Mouse (Mus musculus): ENCODE data around the gene Wfikkn1.

The Wfikkn1 gene

DNA sequence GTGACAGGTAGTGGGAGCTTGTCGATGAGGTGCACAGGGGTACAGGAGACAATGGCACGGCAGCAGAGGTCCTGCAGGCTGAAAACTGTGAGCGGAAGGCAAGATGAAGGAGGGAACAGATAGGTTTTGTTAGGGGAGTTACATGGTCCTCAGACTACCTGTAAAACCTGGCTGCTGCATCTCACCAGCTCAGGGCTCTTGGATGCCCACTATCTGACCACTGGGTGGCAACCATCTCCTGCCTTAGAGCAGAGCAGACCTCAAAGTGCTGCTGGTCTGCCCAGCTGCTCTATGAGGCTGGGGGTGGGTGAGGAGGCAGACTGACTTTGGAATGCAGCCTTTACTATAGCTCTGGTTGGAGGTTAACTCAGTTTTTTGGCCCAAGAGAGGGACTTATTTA is 3.2 kb upstream of the Wfikkn1 start:
- 91% methylated on average over 3 of the region's 3 CpGs for WGBS

- WGBS = 80% methylated on average over 8 of the region's 8 CpGs
These were observed 2.6 kb upstream of the Wfikkn1 start for GRCm38 (mm10) chr17:25883268-25883667.

DNA sequence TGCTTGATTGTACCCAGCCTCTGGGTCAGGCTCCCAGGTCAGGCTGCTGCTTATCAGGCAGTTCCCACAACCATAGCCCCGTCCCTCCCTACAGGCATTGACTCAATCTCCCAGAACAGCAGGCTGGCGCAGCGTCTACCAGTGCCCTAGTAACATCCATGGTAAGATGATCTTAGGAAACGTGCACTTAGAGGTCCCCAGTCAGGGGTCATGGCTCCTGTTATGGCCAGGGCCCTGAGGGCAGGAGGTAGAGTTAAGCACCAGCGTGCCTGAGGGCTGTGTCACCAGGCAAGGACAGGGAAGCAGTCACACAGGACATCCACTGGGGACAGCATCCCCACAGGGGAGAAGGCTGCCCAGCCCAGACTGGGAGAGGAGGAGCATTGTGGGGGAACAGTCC is 1.6 kb upstream of the Wfikkn1 start:
- WGBS = 69% methylated on average over 5 of the region's 5 CpGs

DNA sequence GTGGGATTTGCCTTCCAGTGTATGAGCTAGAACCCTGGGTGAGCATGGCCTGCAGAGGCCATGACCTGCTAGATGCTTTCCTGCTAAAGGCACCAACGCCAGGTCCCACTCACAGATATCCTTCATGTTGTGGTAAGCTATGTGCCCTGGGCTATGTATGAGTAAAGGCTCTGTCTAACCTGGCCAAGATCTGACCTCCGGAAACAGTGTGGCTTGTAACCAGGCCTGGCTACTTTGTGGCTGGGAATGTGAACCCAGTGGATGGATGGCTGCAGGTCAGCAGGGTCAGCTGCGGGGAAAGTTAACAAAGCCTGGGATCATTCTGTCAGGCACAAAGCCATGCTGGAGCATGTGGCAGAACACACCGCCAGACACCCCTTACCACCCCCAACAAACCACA is 1.0 kb upstream of the Wfikkn1 start:
- WGBS = 45% methylated on average over 4 of the region's 4 CpGs

GRCm38 (mm10) chr17:25880913-25881641 is 419 bp upstream of the Wfikkn1 start:
- 25% methylated on average over 5 of the region's 5 CpGs for WGBS

DNA sequence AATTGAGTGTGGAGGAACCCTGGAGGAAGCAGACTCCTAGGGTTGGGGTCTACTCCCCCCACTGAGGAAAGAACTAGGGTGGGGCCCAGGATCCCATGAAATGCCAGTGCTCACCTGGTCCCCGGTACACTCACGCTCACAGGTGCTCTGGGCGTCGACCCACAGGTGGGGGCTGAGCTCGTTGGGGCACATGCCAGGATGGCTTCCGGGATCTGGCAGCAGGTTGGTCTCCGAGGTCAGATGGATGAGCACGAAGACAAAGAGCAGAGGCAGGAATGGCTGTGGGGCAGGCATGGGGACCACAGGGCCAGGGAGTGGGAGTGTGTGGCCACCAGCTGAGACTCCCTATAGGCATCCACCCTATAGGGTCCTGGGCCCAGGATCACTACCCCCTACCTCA is 908 bp downstream of the Wfikkn1 start:
- 74% methylated on average over 8 of the region's 8 CpGs for WGBS

DNA sequence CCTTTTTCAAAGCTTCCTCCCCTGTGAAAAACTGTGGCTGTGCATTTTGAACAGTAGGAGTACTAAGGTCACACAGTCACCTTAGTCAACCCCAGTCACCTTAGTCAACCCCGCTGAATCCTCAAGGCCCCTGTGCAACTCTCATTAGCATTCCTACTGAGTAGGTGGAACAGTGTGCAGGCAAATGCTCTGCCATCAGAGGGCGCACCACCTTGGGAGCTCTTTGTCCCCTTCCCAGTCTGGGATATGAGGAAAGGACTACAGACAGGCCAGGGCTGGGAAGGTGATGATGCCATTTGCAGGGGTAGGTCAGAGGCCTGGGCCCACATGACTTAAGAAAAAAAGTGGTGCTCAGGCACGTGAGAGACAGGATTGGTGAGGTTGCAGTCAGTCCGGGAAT is 1.4 kb downstream of the Wfikkn1 start:
- WGBS = 47% methylated on average over 4 of the region's 4 CpGs

GRCm38 (mm10) chr17:25878611-25879180 is 2.0 kb downstream of the Wfikkn1 start:
- WGBS = 89% methylated on average over 19 of the region's 19 CpGs

GRCm38 (mm10) chr17:25877741-25878610 is 2.7 kb downstream of the Wfikkn1 start:
- WGBS = 90% methylated on average over 32 of the region's 32 CpGs

GRCm38 (mm10) chr17:25877025-25877424 is 3.6 kb downstream of the Wfikkn1 start:
- WGBS = 78% methylated on average over 3 of the region's 3 CpGs

DNA sequence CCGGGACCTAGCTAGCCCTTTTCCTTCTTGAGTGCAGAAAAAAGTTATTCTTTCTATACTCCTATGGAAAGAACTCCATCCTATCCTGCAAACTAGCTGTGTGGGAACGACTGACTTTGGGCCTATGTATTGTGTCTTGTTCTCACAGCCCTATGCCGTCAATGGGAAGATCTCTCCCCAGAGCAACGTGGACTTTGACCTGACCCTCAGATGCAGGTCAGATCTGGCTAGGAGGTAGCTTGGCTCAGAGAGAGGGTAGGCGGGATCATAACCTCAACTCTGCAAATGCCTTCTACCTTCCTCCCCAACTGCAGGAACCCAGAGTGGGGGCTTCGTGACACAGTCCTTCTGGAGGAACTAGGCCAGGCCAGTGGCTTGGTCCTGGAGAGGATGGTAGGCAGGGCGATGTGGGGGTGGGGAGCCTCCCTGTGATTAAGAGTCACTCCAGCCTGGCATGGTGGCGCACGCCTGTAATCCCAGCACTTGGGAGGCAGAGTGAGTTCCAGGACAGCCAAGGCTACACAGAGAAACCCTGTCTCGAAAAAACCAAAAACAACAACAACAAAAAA is 4.2 kb downstream of the Wfikkn1 start:
- WGBS = 57% methylated on average over 10 of the region's 10 CpGs

DNA sequence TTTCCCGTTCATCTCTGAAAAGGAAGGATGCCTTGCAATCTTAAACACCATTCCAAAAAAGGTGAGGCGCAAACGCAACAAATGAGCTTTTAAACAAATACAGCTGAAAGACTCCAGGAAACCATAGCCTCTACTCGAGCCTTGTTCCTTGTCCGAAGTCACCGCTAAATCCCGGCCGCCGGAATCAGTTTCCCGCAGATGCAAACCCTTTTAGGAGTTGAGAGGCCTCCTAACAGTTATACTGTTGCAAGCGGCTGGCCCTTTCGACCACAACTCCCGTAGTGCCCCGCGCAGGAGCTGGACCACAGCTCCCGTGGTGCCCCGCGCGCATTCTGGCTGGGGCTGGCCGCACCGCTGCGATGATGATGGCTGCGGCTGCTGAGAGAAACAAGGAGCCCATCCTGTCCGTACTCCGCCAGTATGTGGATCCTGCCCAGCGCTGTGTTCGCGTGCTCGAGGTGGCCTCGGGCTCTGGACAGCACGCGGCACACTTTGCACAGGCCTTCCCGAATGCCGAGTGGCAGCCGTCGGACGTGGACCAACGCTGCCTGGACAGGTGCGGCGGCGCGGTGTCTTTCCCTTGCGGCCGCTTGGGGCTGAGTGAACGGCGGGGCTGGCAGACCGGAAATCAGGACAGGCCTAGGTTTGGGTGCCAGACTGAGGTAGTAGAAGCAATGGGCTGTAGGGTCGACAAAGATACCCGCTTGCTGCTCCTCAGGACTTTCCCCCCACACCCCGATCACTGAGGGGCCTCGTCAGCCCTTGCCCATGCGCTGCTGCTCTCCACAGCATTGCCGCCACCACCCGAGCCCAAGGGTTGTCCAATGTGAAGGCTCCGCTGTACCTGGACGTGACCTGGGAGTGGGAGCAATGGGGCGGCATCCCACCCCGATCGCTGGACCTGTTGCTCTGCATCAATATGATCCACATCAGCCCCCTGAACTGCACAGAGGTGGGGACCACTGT is 5.2 kb downstream of the Wfikkn1 start:
- under 1% methylated on average over 59 of the region's 59 CpGs for WGBS

GRCm38 (mm10) chr17:25874721-25875170 is 5.9 kb downstream of the Wfikkn1 start, which contains the start of gene Mettl26:
Gene Mettl26, plus strand, starts transcription at chr17:25875074.
- WGBS = under 1% methylated on average over 25 of the region's 25 CpGs

- 9% methylated on average over 14 of the region's 14 CpGs for WGBS
These were observed 6.4 kb downstream of the Wfikkn1 start for GRCm38 (mm10) chr17:25874148-25874720.

DNA sequence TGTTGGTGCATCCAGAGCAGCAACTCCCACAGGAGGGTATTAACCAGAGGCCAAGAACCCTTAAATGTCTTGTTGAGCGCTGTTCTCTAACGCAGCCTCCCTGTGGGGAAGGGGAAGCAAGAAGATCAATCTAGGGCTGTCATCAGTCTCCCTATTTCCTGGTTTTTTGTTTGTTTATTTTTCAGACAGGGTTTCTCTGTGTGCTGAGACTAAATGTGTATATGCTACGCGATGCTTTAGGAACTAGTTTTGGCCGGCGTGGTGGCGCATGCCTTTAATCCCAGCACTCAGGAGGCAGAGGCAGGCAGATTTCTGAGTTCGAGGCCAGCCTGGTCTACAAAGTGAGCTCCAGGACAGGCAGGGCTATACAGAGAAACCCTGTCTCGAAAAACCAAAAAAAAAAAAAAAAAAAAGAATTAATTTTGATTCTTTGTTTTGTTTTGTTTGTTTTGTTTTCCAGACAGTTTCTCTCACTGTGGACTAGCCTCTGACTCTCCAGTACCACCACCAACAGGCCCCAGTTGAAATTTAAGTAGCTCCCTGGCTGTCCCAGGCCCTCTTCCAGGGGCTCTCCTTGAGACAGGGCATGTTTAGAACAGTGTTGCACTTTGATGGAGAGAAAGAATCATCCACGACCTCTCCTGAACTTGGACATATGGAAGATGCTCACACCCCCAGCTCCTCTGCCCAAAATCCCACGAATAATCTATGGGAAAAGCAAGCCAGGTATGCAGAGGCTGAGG is 7.1 kb downstream of the Wfikkn1 start:
- WGBS = 79% methylated on average over 11 of the region's 11 CpGs

GRCm38 (mm10) chr17:25872676-25873075 is 8.0 kb downstream of the Wfikkn1 start:
- whole genome bisulfite sequencing = 94% methylated on average over 3 of the region's 3 CpGs

- WGBS = 86% methylated on average over 2 of the region's 2 CpGs
These were observed 10.7 kb downstream of the Wfikkn1 start for GRCm38 (mm10) chr17:25869954-25870353.

GRCm38 (mm10) chr17:25869498-25869897 is 11.2 kb downstream of the Wfikkn1 start:
- 90% methylated on average over 8 of the region's 8 CpGs for WGBS

DNA sequence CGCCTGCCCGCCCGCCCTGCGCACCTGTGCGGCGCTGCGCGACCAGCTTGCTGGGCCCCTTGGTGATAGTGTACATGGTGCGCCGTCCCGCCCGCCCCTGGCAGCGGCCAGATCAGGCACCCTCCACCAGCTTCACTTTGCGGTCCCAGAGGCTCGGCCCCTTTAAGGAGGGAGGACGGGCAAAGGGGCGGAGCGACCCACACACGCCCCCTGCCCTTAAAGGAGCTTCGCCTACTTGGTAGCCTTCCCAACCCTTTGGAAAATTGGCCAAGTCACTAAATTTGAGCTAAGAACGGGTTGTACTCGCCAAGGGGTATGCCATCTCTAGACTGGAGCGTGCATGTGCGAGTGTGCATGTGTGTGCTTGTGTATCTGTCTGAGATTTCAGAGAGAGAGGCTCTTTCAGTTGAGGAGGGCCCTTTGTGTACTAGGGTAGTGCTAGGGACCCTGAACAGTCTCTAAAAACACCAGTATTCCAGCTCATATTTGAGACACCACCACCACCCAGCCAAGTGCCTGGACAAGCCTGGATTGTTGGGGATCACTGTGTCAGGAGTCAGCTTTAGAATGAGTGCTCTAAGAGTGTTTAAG is 12.0 kb downstream of the Wfikkn1 start, which contains the start of gene Mcrip2:
Mcrip2 (minus strand) TSS at position 164 of the 591 bp plus-strand sequence.
- 0% methylated on average over 24 of the region's 24 CpGs for WGBS

All from cerebral cortex, adult 2 months (tissue).